Mouse (Mus musculus) intestine, embryonic 14.5 days (tissue): ENCODE results near the gene Drd1. TPM values are rescaled to one million over a fixed set of nuclear protein-coding genes. Genes with fewer than 3 reads are reported as not detected.

ENCODE experiments used
- ATAC-seq: fragments of 200-750 bp; cut with Nextera tagmentation; replicated peaks from 2 replicates; pipeline ENCODE4 v1.8.0; 2017; ENCODE audit warnings: low read depth, moderate number of reproducible peaks, moderate TSS enrichment, moderate library complexity; ENCODE audit not compliant: low FRiP score, low TSS enrichment
- DNase-seq: peaks from one replicate; pipeline ENCODE4 v3.0.0-alpha.2; 2018; ENCODE audit warnings: low spot score
- H3K27ac ChIP-seq: fragments of 300-500 bp; sonication (generic); 2 replicates; pipeline ENCODE4 v1.5.1; 2014; ENCODE audit warnings: low read depth, mild to moderate bottlenecking, control low read depth
- H3K27me3 ChIP-seq: fragments of 300-500 bp; sonication (generic); replicated peaks from 2 replicates; pipeline ENCODE4 v1.6.1; 2014; ENCODE audit warnings: low read length, control low read depth; ENCODE audit not compliant: control insufficient read depth, insufficient read depth
- H3K36me3 ChIP-seq: fragments of 300-500 bp; sonication (generic); 2 replicates; pipeline ENCODE4 v1.6.1; 2014; ENCODE audit warnings: low read length, control low read depth; ENCODE audit not compliant: control insufficient read depth, insufficient read depth
- H3K4me1 ChIP-seq: fragments of 300-500 bp; sonication (generic); replicated peaks from 2 replicates; pipeline ENCODE4 v1.6.1; 2014; ENCODE audit warnings: low read length, control low read depth, mixed read lengths; ENCODE audit not compliant: control insufficient read depth, insufficient read depth
- H3K4me2 ChIP-seq: fragments of 300-500 bp; sonication (generic); 2 replicates; pipeline ENCODE4 v1.6.1; 2014; ENCODE audit warnings: low read length
- H3K4me3 ChIP-seq: fragments of 300-500 bp; sonication (generic); 2 replicates; pipeline ENCODE4 v1.5.1; 2014; ENCODE audit warnings: low read depth, low read length, control low read depth, mixed read lengths
- H3K9ac ChIP-seq: fragments of 300-500 bp; sonication (generic); 2 replicates; pipeline ENCODE4 v1.6.1; 2014; ENCODE audit warnings: mild to moderate bottlenecking, low read length
- H3K9me3 ChIP-seq: fragments of 300-500 bp; sonication (generic); 2 replicates; pipeline ENCODE4 v1.6.1; 2016; ENCODE audit warnings: low read length, control low read depth; ENCODE audit not compliant: control insufficient read depth
- WGBS: fragments of 180-500 bp; shearing (Covaris S2); extraction: QIAGEN DNeasy Blood & Tissue Kit; methylation state at CpG from one replicate; pipeline ENCODE4 v1.1.7; 2014; 5-methylcytosine and 5-hydroxymethylcytosine counted together
- polyA plus RNA-seq: library from polyadenylated mRNA; unstranded; fragments of >200 nt; fragmentation: Nextera tagmentation; extraction: Ambion mirVana; gene quantifications from 2 replicates; pipeline ENCODE4 v1.2.1, GENCODE M21; 2014

Drd1 gene
- polyA plus RNA-seq, 1 experiment from 2014 or later: 0.55 TPM

DNA sequence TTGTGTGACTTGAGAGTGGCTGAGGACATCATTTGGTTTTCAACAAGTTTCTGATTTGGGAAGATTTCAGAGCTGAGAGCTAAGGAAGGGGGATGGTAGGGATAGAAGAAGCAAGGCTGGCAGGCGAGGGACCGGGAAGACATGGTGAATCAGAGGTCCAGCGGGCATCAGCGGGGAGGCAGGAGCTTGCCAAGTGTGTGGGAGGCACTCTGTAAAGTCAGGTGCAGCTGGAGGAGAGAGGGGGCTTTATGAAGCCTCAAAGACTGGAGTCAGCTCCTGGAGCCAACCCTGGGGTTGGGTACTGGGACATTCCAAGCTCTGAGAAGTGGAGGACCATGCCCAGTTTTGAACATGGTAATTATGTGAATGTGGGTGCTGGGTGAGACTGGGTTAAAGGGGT is 38.8 kb upstream of the Drd1 start:
- Histone ChIP-seq H3K4me3 (no peak overlapping the region), H3K4me1 (no peaks in the 10 kb centered on the region), H3K4me2 (no peak overlapping the region), H3K9ac (no peak overlapping the region), H3K27me3 (no peaks in the 10 kb centered on the region), H3K9me3 (no peaks in the 10 kb centered on the region), H3K36me3 (peaks cover 84% of the 10 kb centered on the region), H3K27ac (no peak overlapping the region)
- 92% methylated on average over 4 of the region's 4 CpGs for WGBS
- no peak for ATAC-seq
- no peak for DNase-seq

DNA sequence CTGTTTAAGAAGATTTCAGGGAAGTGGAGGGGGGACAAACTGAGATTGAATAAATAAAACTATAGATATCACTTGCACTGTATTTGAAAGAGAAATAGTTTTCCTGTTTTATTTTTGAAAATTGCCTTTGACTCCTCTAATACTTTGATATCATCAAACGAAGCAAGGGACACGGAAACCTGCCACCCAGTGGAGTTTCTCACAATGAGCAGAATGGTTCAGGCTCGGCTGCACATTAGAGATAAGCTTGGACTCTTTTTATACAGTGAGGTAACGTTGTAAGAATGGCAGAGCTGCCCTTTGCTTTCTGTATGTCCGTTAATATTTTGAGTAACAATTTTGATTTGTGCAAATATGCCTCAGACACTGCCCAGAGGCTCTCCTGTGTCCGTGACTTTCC is 36.2 kb upstream of the Drd1 start:
- Histone ChIP-seq H3K36me3 (peaks cover 90% of the 10 kb centered on the region), H3K9ac (no peak overlapping the region), H3K4me2 (no peak overlapping the region), H3K27me3 (no peaks in the 10 kb centered on the region), H3K4me1 (no peaks in the 10 kb centered on the region), H3K9me3 (no peaks in the 10 kb centered on the region), H3K27ac (no peak overlapping the region), H3K4me3 (no peak overlapping the region)
- DNase-seq: no peak
- ATAC-seq: no peak
- 88% methylated on average over 6 of the region's 6 CpGs for WGBS

DNA sequence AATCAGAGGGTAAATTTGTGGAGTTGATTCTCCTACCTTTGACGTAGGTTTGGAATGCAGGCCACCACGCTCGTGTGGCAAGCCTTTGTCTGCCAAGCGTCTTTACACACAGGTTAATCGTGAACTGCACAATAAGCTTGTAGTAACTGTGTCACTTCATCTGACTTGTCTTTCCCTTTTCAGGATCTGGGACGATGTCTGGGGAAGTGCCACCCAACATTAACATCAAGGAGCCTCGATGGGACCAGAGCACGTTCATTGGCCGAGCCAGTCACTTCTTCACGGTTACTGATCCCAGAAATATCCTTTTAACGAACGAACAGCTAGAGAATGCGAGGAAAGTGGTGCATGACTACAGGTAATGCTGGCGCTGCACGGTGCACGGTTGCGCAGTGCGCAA is 29.8 kb upstream of the Drd1 start:
- Histone ChIP-seq H3K36me3 (peaks cover 45% of the 10 kb centered on the region), H3K27ac (no peak overlapping the region), H3K9ac (no peak overlapping the region), H3K4me1 (no peaks in the 10 kb centered on the region), H3K27me3 (no peaks in the 10 kb centered on the region), H3K9me3 (no peaks in the 10 kb centered on the region), H3K4me3 (no peak overlapping the region), H3K4me2 (no peak overlapping the region)
- DNase-seq: no peak
- 92% methylated on average over 18 of the region's 18 CpGs for WGBS
- ATAC-seq: no peak

DNA sequence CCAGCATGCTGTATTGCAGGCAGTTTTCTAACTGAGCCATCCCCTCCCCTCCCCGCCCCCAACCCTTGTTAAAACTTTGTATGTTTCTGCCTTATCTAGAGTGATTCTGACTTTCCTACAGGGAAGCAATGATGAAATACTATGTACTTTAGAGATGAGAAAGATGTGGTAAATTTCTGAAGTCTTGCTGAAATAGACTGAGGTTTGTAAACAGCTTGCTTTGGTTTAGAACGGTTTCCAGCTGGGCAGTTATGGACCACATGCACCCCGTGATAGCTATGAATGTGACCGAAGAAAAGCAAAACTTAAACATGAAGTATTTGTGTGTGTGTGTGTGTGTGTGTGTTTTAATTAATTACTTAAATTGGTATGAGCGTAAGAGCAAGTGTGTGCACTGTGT is 29.3 kb upstream of the Drd1 start:
- peaks cover 43% of the 10 kb centered on the region for H3K36me3 ChIP-seq
- no peak overlapping the region for H3K4me3 ChIP-seq
- H3K4me1 ChIP-seq: no peaks in the 10 kb centered on the region
- WGBS: 81% methylated on average over 5 of the region's 5 CpGs
- no peaks in the 10 kb centered on the region for H3K27me3 ChIP-seq
- H3K9me3 ChIP-seq: no peaks in the 10 kb centered on the region
- no peak for ATAC-seq
- DNase-seq: no peak
- no peak overlapping the region for H3K4me2 ChIP-seq
- H3K27ac ChIP-seq: no peak overlapping the region
- no peak overlapping the region for H3K9ac ChIP-seq

DNA sequence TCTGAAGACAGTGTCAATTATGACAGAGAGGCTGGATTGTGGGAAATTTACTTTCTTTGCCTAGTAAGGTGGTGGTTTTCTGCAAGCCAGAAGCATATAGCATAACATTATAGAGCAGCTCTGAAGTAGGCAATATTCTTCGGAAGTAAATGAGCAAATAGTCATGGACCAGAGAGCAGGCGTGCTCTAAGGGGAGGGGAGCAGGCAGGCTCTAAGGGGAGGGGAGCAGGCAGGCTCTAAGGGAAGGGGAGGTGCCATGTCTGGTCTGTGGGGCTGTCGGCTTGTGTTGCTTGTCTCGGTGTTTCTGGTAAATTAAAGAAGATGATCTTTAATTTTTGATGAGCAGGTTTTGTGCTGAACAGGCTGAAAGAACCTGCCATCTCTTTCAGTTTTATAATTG is 28.7 kb upstream of the Drd1 start:
- Histone ChIP-seq H3K4me3 (no peak overlapping the region), H3K9ac (no peak overlapping the region), H3K4me2 (no peak overlapping the region), H3K27me3 (no peaks in the 10 kb centered on the region), H3K4me1 (peaks cover 4% of the 10 kb centered on the region), H3K36me3 (peaks cover 36% of the 10 kb centered on the region), H3K9me3 (no peaks in the 10 kb centered on the region), H3K27ac (no peak overlapping the region)
- DNase-seq: no peak
- WGBS: 62% methylated on average over 4 of the region's 4 CpGs
- no peak for ATAC-seq

DNA sequence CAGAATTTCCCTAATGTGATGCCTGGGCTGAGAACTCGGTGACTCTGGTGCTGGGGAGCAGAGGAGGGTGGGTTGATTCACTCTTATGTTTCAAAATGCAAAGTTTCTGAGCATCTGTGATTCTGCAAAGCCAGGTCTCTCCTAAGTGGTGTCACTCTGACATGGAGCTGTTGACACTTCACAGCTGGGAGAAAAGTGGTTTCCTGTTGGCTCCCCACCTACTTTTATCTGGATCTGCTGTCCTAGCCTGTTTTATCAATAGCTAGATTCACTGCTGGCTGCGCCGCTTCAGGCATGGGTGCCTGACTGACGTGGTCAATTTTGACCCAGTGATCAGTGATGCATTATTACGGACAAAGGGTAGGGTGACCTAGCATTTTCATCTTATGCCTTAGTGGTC is 27.4 kb upstream of the Drd1 start:
- no peak overlapping the region for H3K9ac ChIP-seq
- peaks cover 13% of the 10 kb centered on the region for H3K4me1 ChIP-seq
- no peaks in the 10 kb centered on the region for H3K27me3 ChIP-seq
- H3K36me3 ChIP-seq: peaks cover 26% of the 10 kb centered on the region
- ATAC-seq (no peak), DNase-seq (no peak)
- no peak overlapping the region for H3K4me3 ChIP-seq
- no peak overlapping the region for H3K4me2 ChIP-seq
- 79% methylated on average over 5 of the region's 5 CpGs for WGBS
- H3K27ac ChIP-seq: no peak overlapping the region
- no peaks in the 10 kb centered on the region for H3K9me3 ChIP-seq

DNA sequence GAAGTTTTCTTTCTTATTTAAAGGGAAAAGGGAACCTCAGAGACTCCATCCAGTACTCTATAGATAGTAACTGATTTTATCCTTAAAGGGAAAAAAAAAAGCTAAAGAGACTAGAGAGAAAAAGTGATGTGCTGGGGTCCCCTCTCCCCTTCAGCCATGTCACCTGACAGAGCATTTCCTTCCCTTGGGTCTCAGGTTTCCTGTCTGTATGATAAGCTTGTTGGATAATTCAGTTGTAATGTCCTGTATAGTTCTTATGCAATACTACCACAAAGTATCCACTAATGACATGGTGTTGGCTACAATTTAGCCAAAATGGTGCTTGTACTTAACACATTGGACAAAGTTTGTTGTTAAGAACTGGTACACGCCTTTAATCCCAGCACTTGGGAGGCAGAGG is 25.3 kb upstream of the Drd1 start:
- ATAC-seq: no peak

DNA sequence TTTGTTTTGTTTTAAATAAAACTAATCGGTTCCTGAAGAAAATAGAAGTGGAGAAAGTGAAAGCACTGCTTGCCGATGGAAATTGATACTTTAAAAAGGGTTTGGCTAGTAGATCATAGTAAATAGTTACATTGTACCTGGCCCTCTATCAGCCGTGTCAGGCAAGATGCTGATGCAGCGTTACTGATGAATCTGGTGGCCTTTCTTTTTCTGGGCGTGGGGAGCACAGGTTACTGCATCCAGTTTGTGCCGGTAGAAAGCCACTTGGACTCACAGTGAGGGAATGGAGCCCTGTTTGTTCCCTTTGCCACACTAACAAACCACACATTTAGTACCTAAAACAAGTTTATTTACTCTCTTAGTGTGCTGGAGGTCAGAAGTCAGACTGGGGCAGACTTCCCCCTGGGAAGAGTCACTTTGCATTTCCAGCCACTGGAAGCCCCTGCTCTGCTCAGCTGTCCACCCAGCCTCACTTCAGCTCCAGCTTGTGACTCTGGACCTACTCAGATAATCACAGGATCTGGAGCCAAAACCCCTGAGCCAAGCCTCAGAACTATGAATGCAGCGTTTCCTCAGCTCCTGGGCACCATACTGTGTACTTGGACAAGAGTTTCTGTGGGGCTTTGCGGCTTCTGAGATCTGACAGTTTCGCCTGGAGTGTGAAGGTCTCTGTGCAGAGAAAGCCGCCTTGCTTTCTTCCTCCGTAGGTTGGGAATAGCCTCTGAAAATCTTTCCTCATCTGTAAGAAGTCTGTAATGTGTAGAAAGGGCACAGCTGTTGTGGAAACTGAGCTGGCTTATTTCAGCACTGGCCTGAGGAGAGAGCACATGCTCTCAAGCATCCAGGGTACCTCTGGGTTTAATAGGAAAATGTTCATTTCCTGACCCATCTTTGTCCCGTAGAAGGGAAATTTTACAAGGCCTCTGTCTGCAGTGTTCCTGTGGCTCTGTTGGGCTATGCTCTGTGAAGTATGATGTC is 24.6 kb upstream of the Drd1 start:
- WGBS: 54% methylated on average over 12 of the region's 12 CpGs
- Histone ChIP-seq H3K4me1 (peaks cover 13% of the 10 kb centered on the region), H3K27me3 (no peaks in the 10 kb centered on the region), H3K36me3 (no peaks in the 10 kb centered on the region; the same call in 1 of the 2 replicates), H3K9me3 (no peaks in the 10 kb centered on the region), H3K4me3 (no peak overlapping the region), H3K4me2 (no peak overlapping the region), H3K27ac (no peak overlapping the region), H3K9ac (no peak overlapping the region)
- no peak for ATAC-seq
- DNase-seq: no peak

More for the DNA sequence above, 25.3 kb upstream of the Drd1 start:
- Histone ChIP-seq H3K36me3 (peaks cover 5% of the 10 kb centered on the region), H3K4me2 (no peak overlapping the region), H3K4me3 (no peak overlapping the region), H3K27me3 (no peaks in the 10 kb centered on the region), H3K4me1 (peaks cover 13% of the 10 kb centered on the region), H3K27ac (no peak overlapping the region), H3K9me3 (no peaks in the 10 kb centered on the region), H3K9ac (no peak overlapping the region)
- no peak for DNase-seq
- 98% methylated on average over 1 of the region's 1 CpGs for WGBS
